11 mouse cellular contexts compared by ENCODE assay signal in the genomic region with DNA sequence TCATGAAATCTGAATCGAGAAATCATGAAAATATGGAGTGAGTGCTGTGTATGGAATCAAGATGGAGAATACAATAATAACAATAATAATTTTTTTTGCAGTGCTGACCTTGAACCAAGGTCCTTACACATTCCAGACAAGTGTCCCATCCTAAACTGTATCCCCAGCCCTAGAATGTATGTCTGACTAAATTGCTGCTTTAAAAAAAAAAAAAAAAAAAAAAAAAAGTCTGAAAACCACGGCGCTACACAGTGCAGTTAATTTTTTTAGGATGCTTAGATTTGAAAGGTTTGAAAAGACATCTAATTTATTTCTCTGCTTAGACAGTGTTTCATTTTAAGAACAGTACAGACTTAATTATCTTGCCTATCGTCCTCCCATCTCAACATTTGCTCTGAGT. TPM values are rescaled to one million over a fixed set of nuclear protein-coding genes. Genes with fewer than 3 reads are reported as not detected.
DNase-seq lines count a peak whose midpoint lies in the region; ATAC-seq and TF ChIP-seq lines count a peak whose summit lies in the region.
"Had no signal": no experiment of that assay in that cellular context is flagged by ENCODE, and none has a peak within 500 bp of the region (broad histone marks: within the 10 kb centered on the region; RNA-seq: fewer than 3 reads in every experiment).

No protein-coding gene starts in this region.

- ATAC-seq in heart, embryonic 16.5 days (replicated peaks; ENCODE audit: extremely low read depth, insufficient read depth, low FRiP score), result no peak
- ATAC-seq in embryonic facial prominence, embryonic 13.5 days (ENCODE audit: insufficient number of reproducible peaks, insufficient read depth, low FRiP score, low TSS enrichment, low read depth), result no peak
- ATAC-seq in hindbrain, postnatal 0 days, result no peak
- ATAC-seq in midbrain, embryonic 13.5 days, result no peak

- H3K9ac ChIP-seq in heart, embryonic 16.5 days (ENCODE audit: low read length), result peak overlapping the region; percentile 88; the same call in 1 of the 2 replicates
- no peak overlapping the region for H3K9ac ChIP-seq in embryonic facial prominence, embryonic 13.5 days
- H3K9ac ChIP-seq in hindbrain, postnatal 0 days (replicated peaks; ENCODE audit: low read length), result peak overlapping the region; percentile 84
- H3K9ac ChIP-seq in midbrain, embryonic 13.5 days (replicated peaks), result no peak overlapping the region; the same call in 1 of the 2 replicates

- no peak for TF ChIP-seq CTCF in hindbrain, postnatal 0 days (IDR thresholded peaks at IDR 0.05; ENCODE audit: low read depth)

- WGBS in heart, embryonic 16.5 days, result 81% methylated on average over 4 of the region's 4 CpGs
- WGBS in embryonic facial prominence, embryonic 13.5 days, result 78% methylated on average over 4 of the region's 4 CpGs
- 65% methylated on average over 4 of the region's 4 CpGs for WGBS in hindbrain, postnatal 0 days
- 86% methylated on average over 4 of the region's 4 CpGs for WGBS in midbrain, embryonic 13.5 days

- no peaks in the 10 kb centered on the region for H3K36me3 ChIP-seq in heart, embryonic 16.5 days (ENCODE audit: control insufficient read depth, insufficient read depth)
- no peaks in the 10 kb centered on the region for H3K36me3 ChIP-seq in embryonic facial prominence, embryonic 13.5 days
- no peaks in the 10 kb centered on the region for H3K36me3 ChIP-seq in hindbrain, postnatal 0 days (ENCODE audit: insufficient read depth, low read length)
- no peaks in the 10 kb centered on the region for H3K36me3 ChIP-seq in midbrain, embryonic 13.5 days

- H3K4me1 ChIP-seq in heart, embryonic 16.5 days (ENCODE audit: control insufficient read depth, insufficient read depth, low read length), result peaks cover 8% of the 10 kb centered on the region
- 0 out of 2 replicates have a peak, but pooled peaks cover 5% of the 10 kb centered on the region for H3K4me1 ChIP-seq in embryonic facial prominence, embryonic 13.5 days
- no peaks in the 10 kb centered on the region for H3K4me1 ChIP-seq in hindbrain, postnatal 0 days (ENCODE audit: insufficient read depth, low read length)
- peaks cover 8% of the 10 kb centered on the region; the same call in 1 of the 2 replicates for H3K4me1 ChIP-seq in midbrain, embryonic 13.5 days (replicated peaks)

- H3K27me3 ChIP-seq in heart, embryonic 16.5 days (ENCODE audit: control insufficient read depth, insufficient read depth, low read length), result no peaks in the 10 kb centered on the region
- H3K27me3 ChIP-seq in embryonic facial prominence, embryonic 13.5 days, result no peaks in the 10 kb centered on the region
- H3K27me3 ChIP-seq in hindbrain, postnatal 0 days (ENCODE audit: insufficient read depth, low read length), result no peaks in the 10 kb centered on the region
- H3K27me3 ChIP-seq in midbrain, embryonic 13.5 days, result no peaks in the 10 kb centered on the region

- peak overlapping the region; percentile 70 for H3K4me2 ChIP-seq in heart, embryonic 16.5 days (ENCODE audit: low read depth, low read length)
- peak overlapping the region; percentile 70 for H3K4me2 ChIP-seq in embryonic facial prominence, embryonic 13.5 days
- peak overlapping the region; percentile 75 for H3K4me2 ChIP-seq in hindbrain, postnatal 0 days (ENCODE audit: low read depth, low read length)
- H3K4me2 ChIP-seq in midbrain, embryonic 13.5 days (replicated peaks), result peak overlapping the region; percentile 61

- no peak for DNase-seq in heart, adult 11 months
- DNase-seq in hindbrain, postnatal 0 days (ENCODE audit: low spot score), result no peak
- no peak for DNase-seq in embryo, embryonic 11 days
- no peak for DNase-seq in adrenal gland, adult 2 months
- no peak for DNase-seq in ovary, postnatal 36 days (ENCODE audit: low spot score)
- DNase-seq: adrenal gland, postnatal 25 days; lung, postnatal 36 days; right cerebral cortex, postnatal 25 days had no signal

- H3K4me3 ChIP-seq in heart, embryonic 16.5 days (ENCODE audit: low read length), result peak overlapping the region; percentile 68
- H3K4me3 ChIP-seq in embryonic facial prominence, embryonic 13.5 days, result peak overlapping the region; percentile 67; the same call in 1 of the 2 replicates
- H3K4me3 ChIP-seq in hindbrain, postnatal 0 days (ENCODE audit: low read length), result peak overlapping the region; percentile 65
- H3K4me3 ChIP-seq in midbrain, embryonic 13.5 days (replicated peaks), result peak overlapping the region; percentile 66

- peak overlapping the region; percentile 81 for H3K27ac ChIP-seq in heart, embryonic 16.5 days (ENCODE audit: low read length)
- H3K27ac ChIP-seq in embryonic facial prominence, embryonic 13.5 days, result 0 out of 2 replicates have a peak overlapping the region, but pooled peaks have one; percentile 93
- peak overlapping the region; percentile 90 for H3K27ac ChIP-seq in hindbrain, postnatal 0 days
- peak overlapping the region; percentile 91; the same call in 1 of the 2 replicates for H3K27ac ChIP-seq in midbrain, embryonic 13.5 days

- no peaks in the 10 kb centered on the region for H3K9me3 ChIP-seq in heart, embryonic 16.5 days (replicated peaks; ENCODE audit: control insufficient read depth, low read length)
- no peaks in the 10 kb centered on the region for H3K9me3 ChIP-seq in embryonic facial prominence, embryonic 13.5 days
- no peaks in the 10 kb centered on the region for H3K9me3 ChIP-seq in hindbrain, postnatal 0 days (ENCODE audit: low read length)
- H3K9me3 ChIP-seq in midbrain, embryonic 13.5 days, result no peaks in the 10 kb centered on the region

RNA-seq across cellular contexts. Expression of gene Pogz, which starts 15.3 kb away (rescaled TPM):
- 8.9 and 9.5 TPM in 2 replicates for polyA plus RNA-seq in heart, embryonic 16.5 days (2015; fragmentation: Nextera tagmentation; extraction: Ambion mirVana)
- polyA plus RNA-seq in embryonic facial prominence, embryonic 13.5 days (2015; fragmentation: Nextera tagmentation; extraction: Ambion mirVana), result 22.9 and 23.3 TPM in 2 replicates
- 38.6 and 42.8 TPM in 2 replicates for total RNA-seq in hindbrain, postnatal 0 days (2014; rRNA removed)
- polyA plus RNA-seq in hindbrain, postnatal 0 days (2015; fragmentation: Nextera tagmentation; extraction: Ambion mirVana), result 13.8 and 16.8 TPM in 2 replicates
- polyA plus RNA-seq in midbrain, embryonic 13.5 days (2015; fragmentation: Nextera tagmentation; extraction: Ambion mirVana), result 26.9 and 27.3 TPM in 2 replicates
- 10 to 100 TPM; 27.0 to 36.2 TPM for total RNA-seq in adrenal gland, adult 2 months (2021)
- 27.6 and 35.8 TPM in 2 replicates for polyA plus RNA-seq in adrenal gland, adult 2 months (2012; rRNA removed)

RNA-seq across cellular contexts. Expression of gene Cgn, which starts 35.8 kb away (rescaled TPM):
- 2.7 and 4.4 TPM in 2 replicates for polyA plus RNA-seq in heart, embryonic 16.5 days (2015; fragmentation: Nextera tagmentation; extraction: Ambion mirVana)
- polyA plus RNA-seq in embryonic facial prominence, embryonic 13.5 days (2015; fragmentation: Nextera tagmentation; extraction: Ambion mirVana), result 7.2 and 9.7 TPM in 2 replicates
- 5.8 and 7.7 TPM in 2 replicates for total RNA-seq in hindbrain, postnatal 0 days (2014; rRNA removed)
- 9.8 and 10.3 TPM in 2 replicates for polyA plus RNA-seq in hindbrain, postnatal 0 days (2015; fragmentation: Nextera tagmentation; extraction: Ambion mirVana)
- polyA plus RNA-seq in midbrain, embryonic 13.5 days (2015; fragmentation: Nextera tagmentation; extraction: Ambion mirVana), result 5.3 and 6.0 TPM in 2 replicates
- 1 to 10 TPM; 1.2 to 1.4 TPM for total RNA-seq in adrenal gland, adult 2 months (2021)
- 0.18 and 0.28 TPM in 2 replicates for polyA plus RNA-seq in adrenal gland, adult 2 months (2012; rRNA removed)

Comparison
In these comparisons a context has a peak if more than half of its experiments do, and no peak if none do; other contexts are left out.
1. H3K9ac ChIP-seq: peak in heart, embryonic 16.5 days (single experiment) and hindbrain, postnatal 0 days (single experiment); none in embryonic facial prominence, embryonic 13.5 days (single experiment) and midbrain, embryonic 13.5 days (single experiment).
2. Peak in every context shown above with its lines, with median percentiles within 50 percentile points of each other: H3K27ac ChIP-seq, H3K4me2 ChIP-seq and H3K4me3 ChIP-seq.